Mouse (Mus musculus): ENCODE data around the gene Pfkfb4. TPM values are rescaled to one million over a fixed set of nuclear protein-coding genes. Genes with fewer than 3 reads are reported as not detected.

Pfkfb4 gene
- polyA plus RNA-seq, 1 experiment from 2014 or later = 3.1 TPM

GRCm38 (mm10) chr9:109049996-109050673, 58.6 kb downstream of the Pfkfb4 start:
- WGBS = 79% methylated on average over 9 of the region's 9 CpGs
- Histone ChIP-seq H3K9me3 (replicated peaks; ENCODE audit: control insufficient read depth, low read length) (no peaks in the 10 kb centered on the region), H3K27me3 (ENCODE audit: control insufficient read depth, insufficient read depth, low read length) (no peaks in the 10 kb centered on the region), H3K36me3 (ENCODE audit: control insufficient read depth, insufficient read depth) (peaks cover 7% of the 10 kb centered on the region; the same call in 1 of the 2 replicates), H3K4me2 (ENCODE audit: low read depth, low read length) (no peak overlapping the region), H3K27ac (ENCODE audit: low read length) (no peak overlapping the region), H3K4me1 (ENCODE audit: control insufficient read depth, insufficient read depth, low read length) (peaks cover 7% of the 10 kb centered on the region; the same call in 1 of the 2 replicates), H3K9ac (ENCODE audit: low read length) (no peak overlapping the region), H3K4me3 (ENCODE audit: low read length) (no peak overlapping the region)
- ATAC-seq (replicated peaks; ENCODE audit: extremely low read depth, insufficient read depth, low FRiP score) = no peak

GRCm38 (mm10) chr9:109050674-109050997, 59.1 kb downstream of the Pfkfb4 start:
- H3K4me3 ChIP-seq (ENCODE audit: low read length) = no peak overlapping the region
- 66% methylated on average over 3 of the region's 3 CpGs for WGBS
- H3K4me1 ChIP-seq (ENCODE audit: control insufficient read depth, insufficient read depth, low read length) = peaks cover 11% of the 10 kb centered on the region; the same call in 1 of the 2 replicates
- no peaks in the 10 kb centered on the region for H3K27me3 ChIP-seq (ENCODE audit: control insufficient read depth, insufficient read depth, low read length)
- H3K27ac ChIP-seq (ENCODE audit: low read length) = no peak overlapping the region
- no peak overlapping the region for H3K4me2 ChIP-seq (ENCODE audit: low read depth, low read length)
- peaks cover 7% of the 10 kb centered on the region; the same call in 1 of the 2 replicates for H3K36me3 ChIP-seq (ENCODE audit: control insufficient read depth, insufficient read depth)
- H3K9me3 ChIP-seq (replicated peaks; ENCODE audit: control insufficient read depth, low read length) = no peaks in the 10 kb centered on the region
- ATAC-seq (replicated peaks; ENCODE audit: extremely low read depth, insufficient read depth, low FRiP score) = no peak
- no peak overlapping the region for H3K9ac ChIP-seq (ENCODE audit: low read length)

- Histone ChIP-seq H3K4me1 (ENCODE audit: control insufficient read depth, insufficient read depth, low read length) (peaks cover 11% of the 10 kb centered on the region; the same call in 1 of the 2 replicates), H3K9ac (ENCODE audit: low read length) (no peak overlapping the region), H3K4me2 (ENCODE audit: low read depth, low read length) (no peak overlapping the region; the same call in 1 of the 2 replicates), H3K4me3 (ENCODE audit: low read length) (no peak overlapping the region; the same call in 1 of the 2 replicates), H3K27ac (ENCODE audit: low read length) (peak overlapping the region; percentile 47; the same call in 1 of the 2 replicates), H3K36me3 (ENCODE audit: control insufficient read depth, insufficient read depth) (peaks cover 10% of the 10 kb centered on the region; the same call in 1 of the 2 replicates), H3K9me3 (replicated peaks; ENCODE audit: control insufficient read depth, low read length) (no peaks in the 10 kb centered on the region), H3K27me3 (ENCODE audit: control insufficient read depth, insufficient read depth, low read length) (no peaks in the 10 kb centered on the region)
- WGBS = 80% methylated on average over 13 of the region's 13 CpGs
- no peak for ATAC-seq (replicated peaks; ENCODE audit: extremely low read depth, insufficient read depth, low FRiP score)
These were observed 59.5 kb downstream of the Pfkfb4 start for GRCm38 (mm10) chr9:109051011-109051501.

GRCm38 (mm10) chr9:109051651-109052489, 60.3 kb downstream of the Pfkfb4 start:
- H3K4me2 ChIP-seq (ENCODE audit: low read depth, low read length) = no peak overlapping the region; the same call in 1 of the 2 replicates
- 86% methylated on average over 10 of the region's 10 CpGs for WGBS

GRCm38 (mm10) chr9:109052490-109053260, 61.1 kb downstream of the Pfkfb4 start:
- 86% methylated on average over 9 of the region's 9 CpGs for WGBS
- no peak overlapping the region for H3K4me3 ChIP-seq (ENCODE audit: low read length)
- H3K36me3 ChIP-seq (ENCODE audit: control insufficient read depth, insufficient read depth) = peaks cover 20% of the 10 kb centered on the region
- H3K4me2 ChIP-seq (ENCODE audit: low read depth, low read length) = no peak overlapping the region
- H3K27me3 ChIP-seq (ENCODE audit: control insufficient read depth, insufficient read depth, low read length) = no peaks in the 10 kb centered on the region
- no peak overlapping the region for H3K9ac ChIP-seq (ENCODE audit: low read length)
- no peak for ATAC-seq (replicated peaks; ENCODE audit: extremely low read depth, insufficient read depth, low FRiP score)
- no peak overlapping the region; the same call in 1 of the 2 replicates for H3K27ac ChIP-seq (ENCODE audit: low read length)
- no peaks in the 10 kb centered on the region for H3K9me3 ChIP-seq (replicated peaks; ENCODE audit: control insufficient read depth, low read length)
- H3K4me1 ChIP-seq (ENCODE audit: control insufficient read depth, insufficient read depth, low read length) = peaks cover 11% of the 10 kb centered on the region; the same call in 1 of the 2 replicates

More at GRCm38 (mm10) chr9:109051651-109052489, 60.3 kb downstream of the Pfkfb4 start:
- H3K4me1 ChIP-seq (ENCODE audit: control insufficient read depth, insufficient read depth, low read length) = peaks cover 11% of the 10 kb centered on the region; the same call in 1 of the 2 replicates
- no peak for ATAC-seq (replicated peaks; ENCODE audit: extremely low read depth, insufficient read depth, low FRiP score)
- no peaks in the 10 kb centered on the region for H3K9me3 ChIP-seq (replicated peaks; ENCODE audit: control insufficient read depth, low read length)
- H3K36me3 ChIP-seq (ENCODE audit: control insufficient read depth, insufficient read depth) = peaks cover 13% of the 10 kb centered on the region
- H3K4me3 ChIP-seq (ENCODE audit: low read length) = no peak overlapping the region; the same call in 1 of the 2 replicates
- no peak overlapping the region for H3K9ac ChIP-seq (ENCODE audit: low read length)
- no peaks in the 10 kb centered on the region for H3K27me3 ChIP-seq (ENCODE audit: control insufficient read depth, insufficient read depth, low read length)
- H3K27ac ChIP-seq (ENCODE audit: low read length) = peak overlapping the region; percentile 47; the same call in 1 of the 2 replicates

- WGBS = 85% methylated on average over 3 of the region's 3 CpGs
- ATAC-seq (replicated peaks; ENCODE audit: extremely low read depth, insufficient read depth, low FRiP score) = no peak
- no peaks in the 10 kb centered on the region for H3K27me3 ChIP-seq (ENCODE audit: control insufficient read depth, insufficient read depth, low read length)
- no peak overlapping the region for H3K4me2 ChIP-seq (ENCODE audit: low read depth, low read length)
- H3K9ac ChIP-seq (ENCODE audit: low read length) = no peak overlapping the region
- H3K27ac ChIP-seq (ENCODE audit: low read length) = no peak overlapping the region; the same call in 1 of the 2 replicates
- no peaks in the 10 kb centered on the region for H3K9me3 ChIP-seq (replicated peaks; ENCODE audit: control insufficient read depth, low read length)
- no peak overlapping the region for H3K4me3 ChIP-seq (ENCODE audit: low read length)
- peaks cover 12% of the 10 kb centered on the region; the same call in 1 of the 2 replicates for H3K4me1 ChIP-seq (ENCODE audit: control insufficient read depth, insufficient read depth, low read length)
- peaks cover 26% of the 10 kb centered on the region for H3K36me3 ChIP-seq (ENCODE audit: control insufficient read depth, insufficient read depth)
These were observed 61.8 kb downstream of the Pfkfb4 start for GRCm38 (mm10) chr9:109053366-109053765.

- peaks cover 23% of the 10 kb centered on the region for H3K36me3 ChIP-seq (ENCODE audit: control insufficient read depth, insufficient read depth)
- no peaks in the 10 kb centered on the region for H3K27me3 ChIP-seq (ENCODE audit: control insufficient read depth, insufficient read depth, low read length)
- peak overlapping the region; percentile 76 for H3K27ac ChIP-seq (ENCODE audit: low read length)
- no peak overlapping the region for H3K4me3 ChIP-seq (ENCODE audit: low read length)
- H3K4me2 ChIP-seq (ENCODE audit: low read depth, low read length) = no peak overlapping the region
- peaks cover 16% of the 10 kb centered on the region; the same call in 1 of the 2 replicates for H3K4me1 ChIP-seq (ENCODE audit: control insufficient read depth, insufficient read depth, low read length)
- 74% methylated on average over 6 of the region's 6 CpGs for WGBS
- ATAC-seq (replicated peaks; ENCODE audit: extremely low read depth, insufficient read depth, low FRiP score) = no peak
- no peak overlapping the region for H3K9ac ChIP-seq (ENCODE audit: low read length)
- H3K9me3 ChIP-seq (replicated peaks; ENCODE audit: control insufficient read depth, low read length) = no peaks in the 10 kb centered on the region
These were observed 62.3 kb downstream of the Pfkfb4 start for GRCm38 (mm10) chr9:109053851-109054250.

GRCm38 (mm10) chr9:109054712-109055111, 63.1 kb downstream of the Pfkfb4 start:
- peak; percentile 66 for ATAC-seq (replicated peaks; ENCODE audit: extremely low read depth, insufficient read depth, low FRiP score)
- no peaks in the 10 kb centered on the region for H3K27me3 ChIP-seq (ENCODE audit: control insufficient read depth, insufficient read depth, low read length)
- peak overlapping the region; percentile 76 for H3K27ac ChIP-seq (ENCODE audit: low read length)
- H3K9me3 ChIP-seq (replicated peaks; ENCODE audit: control insufficient read depth, low read length) = no peaks in the 10 kb centered on the region
- H3K9ac ChIP-seq (ENCODE audit: low read length) = peak overlapping the region; percentile 60
- H3K36me3 ChIP-seq (ENCODE audit: control insufficient read depth, insufficient read depth) = peaks cover 23% of the 10 kb centered on the region
- peaks cover 20% of the 10 kb centered on the region for H3K4me1 ChIP-seq (ENCODE audit: control insufficient read depth, insufficient read depth, low read length)
- H3K4me3 ChIP-seq (ENCODE audit: low read length) = peak overlapping the region; percentile 37
- WGBS = 9% methylated on average over 7 of the region's 7 CpGs
- H3K4me2 ChIP-seq (ENCODE audit: low read depth, low read length) = peak overlapping the region; percentile 47

Measured in heart, embryonic 16.5 days (tissue).